Mouse (Mus musculus) thymus, adult 2 months (tissue): ENCODE measurements at regions not wholly inside any gene's neighbourhood (a gene's known extent, or its start where the extent isn't known, plus 50 kb on each side); places are given as distances from the start of the nearest gene placed in this dataset.

ENCODE experiments used
- DNase-seq: peaks from one replicate; pipeline ENCODE4 v3.0.0; 2021
- H3K27ac ChIP-seq: fragments of 200-500 bp; 2 replicates; pipeline ENCODE4 v1.5.1; 2012; ENCODE audit warnings: low read length, control low read depth; ENCODE audit not compliant: control insufficient read depth, insufficient read depth
- H3K27me3 ChIP-seq: fragments of 200-500 bp; 2 replicates; pipeline ENCODE4 v1.6.1; 2012; ENCODE audit warnings: mild to moderate bottlenecking, low read length, moderate library complexity, mixed read lengths; ENCODE audit not compliant: control insufficient read depth, insufficient read depth
- H3K36me3 ChIP-seq: fragments of 200-500 bp; 2 replicates; pipeline ENCODE4 v1.6.1; 2012; ENCODE audit warnings: mild to moderate bottlenecking, low read length, moderate library complexity; ENCODE audit not compliant: control insufficient read depth, insufficient read depth
- H3K4me1 ChIP-seq: fragments of 200-500 bp; replicated peaks from 2 replicates; pipeline ENCODE4 v1.6.1; 2012; ENCODE audit warnings: low read length; ENCODE audit not compliant: control insufficient read depth, insufficient read depth
- H3K4me3 ChIP-seq: fragments of 200-500 bp; 2 replicates; pipeline ENCODE4 v1.5.1; 2012; ENCODE audit warnings: mild to moderate bottlenecking, low read length, control low read depth, moderate library complexity; ENCODE audit not compliant: control insufficient read depth, insufficient read depth
- CTCF ChIP-seq: fragments of 200-500 bp; IDR thresholded peaks from 2 replicates; pipeline ENCODE4 v1.5.1; 2012; ENCODE audit warnings: mild to moderate bottlenecking, control low read depth, low read length, moderate library complexity, borderline replicate concordance; ENCODE audit not compliant: control insufficient read depth, poor library complexity, insufficient read depth; ENCODE audit errors: extremely low read depth
- POLR2A ChIP-seq: fragments of 200-500 bp; IDR thresholded peaks from 2 replicates; pipeline ENCODE4 v1.6.1; 2012; ENCODE audit warnings: mild to moderate bottlenecking, low read length, control low read depth, moderate library complexity; ENCODE audit not compliant: control insufficient read depth, poor library complexity, insufficient read depth; ENCODE audit errors: extremely low read depth
- WGBS: fragments of 180-500 bp; shearing (Covaris S2); methylation state at CpG from one replicate; pipeline ENCODE4 v1.1.7; 2018; 5-methylcytosine and 5-hydroxymethylcytosine counted together

DNA sequence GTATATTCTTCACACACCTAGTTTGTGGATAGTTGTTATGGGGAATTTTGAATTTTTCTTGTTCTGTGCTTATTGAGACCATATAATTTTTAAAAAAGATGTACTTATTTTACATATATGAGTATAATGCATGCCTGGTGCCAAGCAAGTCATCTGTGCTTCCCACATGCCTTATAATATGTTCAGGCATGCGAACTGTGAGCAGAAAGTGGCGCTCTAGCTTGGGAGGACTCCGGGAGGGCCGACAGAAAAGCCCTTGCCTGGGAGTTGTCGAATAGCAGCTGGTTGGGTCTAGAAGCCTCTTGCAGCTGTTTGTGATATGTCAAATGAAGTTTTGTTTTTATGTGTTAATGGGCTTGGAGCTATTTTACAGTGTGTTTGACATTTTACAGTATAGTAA lies 323.8 kb downstream of the Slc4a3 start:
- Histone ChIP-seq H3K36me3 (no peaks in the 10 kb centered on the region), H3K27me3 (no peaks in the 10 kb centered on the region), H3K4me3 (no peak overlapping the region), H3K27ac (no peak overlapping the region), H3K4me1 (no peaks in the 10 kb centered on the region)
- no peak for DNase-seq
- TF ChIP-seq POLR2A = no peak
- no peak for TF ChIP-seq CTCF
- 92% methylated on average over 5 of the region's 5 CpGs for WGBS

DNA sequence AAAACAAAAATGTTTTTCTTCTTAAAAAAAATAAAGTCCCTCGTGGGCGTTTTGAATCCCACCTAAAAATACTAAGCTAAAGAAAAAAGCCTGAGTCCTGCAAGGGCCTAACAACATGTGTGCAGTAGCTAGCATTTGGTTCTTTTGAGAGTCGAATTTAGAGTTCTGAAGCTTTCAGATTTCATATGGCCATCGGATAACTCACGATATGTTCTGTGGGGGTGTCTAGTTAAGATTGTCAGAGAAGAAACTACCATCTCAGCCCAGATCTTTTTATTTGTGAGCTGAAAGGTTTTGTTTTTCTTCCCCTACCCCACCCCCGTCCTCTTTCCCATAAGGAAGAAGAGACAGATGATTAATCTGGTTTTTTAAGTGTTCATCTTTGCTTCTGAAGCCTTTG lies 327.8 kb downstream of the Slc4a3 start:
- Histone ChIP-seq H3K4me1 (no peaks in the 10 kb centered on the region), H3K36me3 (no peaks in the 10 kb centered on the region), H3K27me3 (no peaks in the 10 kb centered on the region), H3K27ac (no peak overlapping the region), H3K4me3 (no peak overlapping the region)
- no peak for DNase-seq
- WGBS = 90% methylated on average over 6 of the region's 6 CpGs
- TF ChIP-seq POLR2A (no peak), CTCF (no peak)

DNA sequence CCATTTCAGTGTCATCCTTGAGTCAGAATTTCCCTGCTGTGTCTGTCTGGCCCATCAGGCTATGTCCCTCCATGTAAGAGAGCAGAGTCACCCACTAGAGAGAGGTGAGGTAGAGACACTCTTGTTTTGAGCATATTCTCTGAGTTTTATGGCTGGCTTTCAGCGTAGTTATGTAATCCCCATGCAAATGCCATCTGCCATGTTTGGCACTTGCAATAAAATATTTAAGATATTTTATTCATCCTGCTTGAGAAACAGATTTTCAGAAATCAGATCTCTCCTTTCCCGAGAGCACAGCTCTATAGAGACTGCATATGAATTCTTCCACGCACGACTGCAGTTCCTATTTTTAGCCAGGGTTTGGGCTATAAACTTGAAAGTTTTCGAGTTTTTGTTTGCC lies 331.1 kb downstream of the Slc4a3 start:
- Histone ChIP-seq H3K4me1 (no peaks in the 10 kb centered on the region), H3K27me3 (no peaks in the 10 kb centered on the region), H3K27ac (no peak overlapping the region), H3K36me3 (no peaks in the 10 kb centered on the region), H3K4me3 (no peak overlapping the region)
- no peak for DNase-seq
- 80% methylated on average over 5 of the region's 5 CpGs for WGBS
- TF ChIP-seq POLR2A (no peak), CTCF (no peak)

DNA sequence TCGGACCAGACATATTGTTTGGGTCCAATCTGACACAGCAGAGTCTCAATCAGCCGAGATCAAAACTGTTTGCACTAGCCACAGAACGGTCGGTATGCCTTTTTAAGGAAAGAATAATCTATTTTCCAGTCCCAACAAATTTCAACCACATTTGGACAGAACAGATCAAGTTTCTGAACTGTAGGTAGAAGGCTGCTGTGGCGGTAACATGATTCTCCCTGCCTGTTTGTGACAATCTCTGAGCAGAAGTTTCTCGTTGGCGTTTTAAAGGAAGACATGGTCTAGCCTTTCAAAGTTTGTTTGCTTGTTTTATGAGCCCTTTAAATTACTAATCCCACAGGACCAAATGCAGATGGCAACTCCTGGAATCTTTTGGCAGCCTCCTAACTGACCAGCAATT lies 339.6 kb downstream of the Slc4a3 start:
- 40% methylated on average over 7 of the region's 7 CpGs for WGBS
- no peaks in the 10 kb centered on the region for H3K4me1 ChIP-seq
- no peaks in the 10 kb centered on the region for H3K36me3 ChIP-seq
- TF ChIP-seq POLR2A (no peak), CTCF (no peak)
- no peak for DNase-seq
- no peak overlapping the region for H3K4me3 ChIP-seq
- H3K27ac ChIP-seq = no peak overlapping the region
- H3K27me3 ChIP-seq = no peaks in the 10 kb centered on the region

DNA sequence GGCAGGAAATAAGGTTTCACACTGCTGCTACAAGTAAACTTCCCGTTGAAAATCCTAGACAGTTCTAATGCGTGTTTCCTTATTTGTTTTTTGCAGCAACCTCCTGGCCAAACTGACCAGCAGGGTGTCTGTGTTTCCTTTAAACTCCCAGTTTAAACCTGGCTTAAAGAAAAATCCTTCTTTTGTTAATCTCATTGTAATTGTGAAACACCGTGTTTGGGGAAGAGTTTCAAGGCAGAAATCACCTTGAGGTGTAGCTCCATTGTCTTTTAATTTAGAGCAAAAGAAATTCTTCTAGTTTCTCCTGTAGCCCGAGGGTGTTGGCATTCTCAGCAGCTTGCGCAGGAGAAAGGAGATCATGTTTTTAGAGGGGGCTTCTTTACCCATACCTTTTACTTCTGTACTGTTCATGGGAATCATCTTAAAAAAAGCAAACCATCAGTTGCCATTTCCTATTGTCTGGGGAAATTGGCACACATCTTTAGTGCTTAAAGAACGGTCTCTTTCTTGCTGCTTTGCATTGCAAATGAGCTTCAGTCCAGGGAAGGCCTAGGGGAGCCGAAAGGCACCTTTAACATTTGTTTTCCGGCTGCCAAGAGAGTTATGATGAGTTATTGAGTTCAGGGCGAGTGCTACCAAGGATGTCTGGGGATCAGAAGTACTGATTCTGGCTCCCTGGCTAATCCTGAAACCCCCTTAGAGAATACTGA lies 342.6 kb downstream of the Slc4a3 start:
- no peak for DNase-seq
- no peaks in the 10 kb centered on the region for H3K4me1 ChIP-seq
- no peaks in the 10 kb centered on the region for H3K27me3 ChIP-seq
- 40% methylated on average over 9 of the region's 9 CpGs for WGBS
- H3K36me3 ChIP-seq = no peaks in the 10 kb centered on the region
- no peak overlapping the region for H3K27ac ChIP-seq
- no peak for TF ChIP-seq POLR2A
- TF ChIP-seq CTCF = no peak
- no peak overlapping the region for H3K4me3 ChIP-seq

DNA sequence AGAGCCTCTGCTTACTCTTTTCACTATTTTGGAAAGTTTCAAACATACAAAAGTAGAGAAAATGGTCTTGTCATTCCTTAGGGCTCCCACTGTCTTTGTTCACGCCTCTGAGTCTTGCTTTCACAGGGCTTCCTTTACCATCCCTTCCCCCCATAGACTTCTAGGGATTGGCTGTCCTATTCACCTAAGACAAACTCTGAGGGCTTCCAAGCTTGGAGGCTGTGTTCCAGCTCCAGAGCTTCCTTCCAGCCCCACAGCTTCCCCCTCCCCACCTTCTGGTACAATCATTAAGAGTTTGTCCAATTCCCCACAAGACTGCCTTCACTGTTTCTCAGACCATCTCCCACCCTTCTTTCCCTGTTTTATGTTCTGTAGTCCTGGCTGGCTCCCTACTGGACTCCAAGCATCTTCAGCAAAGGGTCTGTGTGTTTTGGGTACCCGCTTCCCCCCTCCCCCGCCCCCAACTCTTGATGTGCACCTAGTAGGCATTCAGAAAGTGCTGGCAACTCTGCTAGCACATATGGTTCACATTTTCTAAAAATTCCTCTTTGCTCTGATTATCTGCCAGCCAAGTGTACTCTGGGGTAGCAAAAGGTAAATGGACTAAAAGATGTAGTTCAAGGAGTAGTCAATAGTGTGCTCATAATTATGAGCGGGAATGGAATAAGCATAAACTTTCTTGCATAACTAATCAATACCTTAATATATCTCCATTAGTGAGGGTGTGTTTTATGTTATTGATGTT lies 344.0 kb downstream of the Slc4a3 start:
- H3K27ac ChIP-seq = no peak overlapping the region
- no peaks in the 10 kb centered on the region for H3K36me3 ChIP-seq
- no peaks in the 10 kb centered on the region for H3K27me3 ChIP-seq
- TF ChIP-seq POLR2A = no peak
- TF ChIP-seq CTCF = no peak
- no peaks in the 10 kb centered on the region for H3K4me1 ChIP-seq
- DNase-seq = no peak
- 86% methylated on average over 4 of the region's 4 CpGs for WGBS
- no peak overlapping the region for H3K4me3 ChIP-seq
